Mouse (Mus musculus) embryonic fibroblast, embryonic 13.5 days (primary cell): Measurements from ENCODE around the gene Prr12. TPM values are rescaled to one million over a fixed set of nuclear protein-coding genes. Genes with fewer than 3 reads are reported as not detected.

Experiments used
- H3K27ac ChIP-seq: 2 replicates; pipeline ENCODE4 v1.5.1; 2012; ENCODE audit warnings: low read length, control low read depth, inconsistent platforms; ENCODE audit not compliant: insufficient read depth
- H3K4me1 ChIP-seq: 2 replicates; pipeline ENCODE4 v1.6.1; 2011; ENCODE audit warnings: low read length; ENCODE audit not compliant: control insufficient read depth, insufficient read depth
- H3K4me3 ChIP-seq: 2 replicates; pipeline ENCODE4 v1.5.1; 2011; ENCODE audit warnings: mild to moderate bottlenecking, control low read depth, low read length; ENCODE audit not compliant: insufficient read depth
- CTCF ChIP-seq: IDR thresholded peaks from 2 replicates; pipeline ENCODE4 v1.5.1; 2011; ENCODE audit warnings: mild to moderate bottlenecking, control low read depth, low read length, moderate library complexity, borderline replicate concordance; ENCODE audit not compliant: insufficient read depth
- POLR2A ChIP-seq: IDR thresholded peaks from 2 replicates; pipeline ENCODE4 v1.6.1; 2011; ENCODE audit warnings: low read depth, mild to moderate bottlenecking, control low read depth, low read length, moderate library complexity
- polyA plus RNA-seq: library from polyadenylated mRNA; stranded (reverse); fragments of >200 nt; gene quantifications from 2 replicates; pipeline ENCODE4 v1.2.4, GENCODE M21; 2011; ENCODE audit warnings: low read depth; ENCODE audit not compliant: missing spikeins, insufficient read length

Gene Prr12
- polyA plus RNA-seq, 1 experiment = 15.4 TPM

DNA sequence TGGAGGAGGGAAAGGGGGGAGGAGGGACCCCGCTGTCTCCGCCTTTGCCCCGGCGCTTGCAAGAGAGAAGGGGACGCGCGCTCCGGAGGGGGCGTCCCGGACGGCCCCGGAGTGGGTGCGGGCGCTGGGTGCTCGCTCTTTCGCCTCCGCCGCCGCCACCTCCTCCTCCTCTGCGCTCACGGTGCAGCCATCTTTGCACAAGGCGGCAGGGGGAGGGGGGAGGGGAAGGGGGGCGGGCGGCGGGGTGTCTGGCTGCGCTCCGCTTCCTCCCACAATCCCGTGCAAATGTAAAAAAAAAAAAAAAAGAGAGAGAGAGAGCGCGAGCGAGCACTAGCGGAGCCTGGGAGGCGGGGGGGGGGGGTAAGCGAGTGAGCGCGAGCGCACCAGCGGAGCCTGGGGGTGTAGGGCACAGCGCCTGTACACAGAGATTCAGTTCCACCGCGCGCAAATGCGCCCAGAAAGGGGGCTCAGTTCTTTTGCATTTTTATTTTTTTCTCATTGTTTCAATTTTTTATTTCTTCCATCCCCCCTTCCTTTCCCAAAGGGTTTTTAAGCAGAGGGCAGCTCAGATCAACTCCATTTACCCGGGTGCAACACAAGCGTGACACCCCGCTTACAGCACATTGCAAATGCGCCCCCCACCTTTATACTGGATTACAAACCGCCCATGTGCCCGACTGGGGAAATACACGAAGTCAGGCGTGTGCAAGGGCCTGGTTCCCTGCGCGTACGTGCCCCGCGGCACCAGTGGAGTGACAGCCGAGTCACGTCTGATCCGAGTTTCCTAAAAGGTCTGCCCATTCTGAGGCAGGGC is 643 bp upstream of the Prr12 start:
- Histone ChIP-seq H3K4me1 (no peaks in the 10 kb centered on the region), H3K4me3 (peak overlapping the region; percentile 77), H3K27ac (peak overlapping the region; percentile 97)
- TF ChIP-seq POLR2A (peak; percentile 42), CTCF (no peak)

DNA sequence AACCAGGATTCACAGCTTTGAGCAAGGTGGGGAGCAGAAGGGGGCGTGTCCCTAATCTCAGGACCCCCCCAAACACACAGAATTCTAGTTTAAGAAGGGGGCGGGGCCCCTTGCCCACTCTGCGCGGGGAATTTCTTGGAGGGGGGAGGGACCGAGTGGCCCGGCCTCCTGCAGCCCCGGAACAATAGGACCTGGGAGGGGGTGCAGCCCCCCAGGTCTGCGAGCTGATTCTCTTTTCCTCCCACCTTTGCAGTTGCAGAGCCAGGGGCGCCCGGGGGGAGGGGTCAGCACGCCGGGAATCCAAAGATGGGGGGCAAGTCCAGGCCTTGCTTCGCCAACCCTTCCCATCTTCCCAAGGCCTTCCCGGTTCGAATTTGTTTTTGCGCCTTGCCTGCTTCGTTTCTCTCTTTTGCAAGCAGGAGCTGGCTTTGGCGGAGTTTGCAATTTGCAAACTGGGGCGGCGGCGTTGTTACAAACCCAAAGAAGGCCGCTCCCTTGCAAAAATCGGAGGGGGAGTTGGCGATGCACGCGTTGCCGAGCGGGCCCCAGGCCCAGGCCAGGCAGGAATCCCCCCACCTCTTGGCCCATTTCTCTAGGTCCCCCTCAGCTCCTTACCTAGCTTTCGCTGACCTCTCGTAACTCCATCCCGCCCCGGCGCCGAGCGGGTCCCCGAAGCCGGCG is 360 bp downstream of the Prr12 start:
- Histone ChIP-seq H3K4me1 (no peaks in the 10 kb centered on the region), H3K27ac (peak overlapping the region; percentile 94), H3K4me3 (peak overlapping the region; percentile 77)
- TF ChIP-seq POLR2A = 0 out of 2 replicates have a peak, but pooled peaks have one; percentile 9
- TF ChIP-seq CTCF = no peak

DNA sequence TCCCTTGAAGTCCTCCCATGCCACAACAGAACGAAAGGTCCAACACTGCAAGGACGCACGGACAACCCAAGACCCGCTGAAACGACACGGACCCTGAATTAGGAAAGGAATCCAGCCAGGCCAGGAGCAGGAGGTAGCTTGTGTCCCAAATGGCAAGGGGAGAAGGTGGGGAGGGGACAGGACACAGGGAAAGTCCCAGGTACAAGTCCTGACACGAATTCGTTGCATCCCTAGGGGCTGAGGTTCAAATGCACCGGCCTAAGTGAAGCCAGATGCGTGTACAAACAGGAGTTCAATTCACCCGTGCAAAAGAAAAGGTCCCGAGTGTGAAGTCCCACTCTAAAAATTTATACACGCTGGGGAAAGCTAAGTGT is 1.1 kb downstream of the Prr12 start:
- Histone ChIP-seq H3K27ac (peak overlapping the region; percentile 94; the same call in 1 of the 2 replicates), H3K4me3 (peak overlapping the region; percentile 77), H3K4me1 (no peaks in the 10 kb centered on the region)
- no peak for TF ChIP-seq POLR2A
- TF ChIP-seq CTCF = no peak

DNA sequence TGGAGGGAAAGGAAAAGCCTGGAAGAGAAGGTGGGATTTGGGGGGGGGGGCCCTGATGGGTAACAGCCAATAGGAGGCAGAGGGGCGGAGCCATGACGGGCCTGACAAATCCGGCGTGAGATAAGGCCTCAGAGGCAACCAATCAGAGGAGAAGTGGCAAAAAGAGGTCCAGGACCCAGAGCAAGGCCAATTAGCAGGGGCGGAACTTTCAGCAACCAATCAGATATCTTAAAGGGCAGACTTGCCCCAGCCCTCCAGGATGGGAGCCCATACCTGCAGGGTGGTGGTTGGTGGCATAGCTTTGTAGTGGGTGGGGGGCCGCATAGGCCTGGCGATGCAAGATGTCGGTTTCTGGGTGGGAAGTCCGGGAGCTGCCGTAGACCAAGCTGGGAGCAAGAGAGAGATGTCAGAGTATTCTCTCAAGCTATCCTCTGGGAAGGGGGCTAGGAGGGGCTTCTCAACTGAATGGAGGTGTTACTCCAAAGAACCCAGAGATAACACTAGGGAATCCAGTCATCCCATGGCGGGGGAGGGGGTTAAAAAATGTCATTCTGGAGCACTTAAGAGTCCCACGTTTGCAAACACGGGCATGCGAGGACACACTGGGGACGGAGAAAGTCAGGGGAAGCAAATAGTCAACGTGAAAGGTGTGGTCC is 1.6 kb downstream of the Prr12 start:
- Histone ChIP-seq H3K4me3 (peak overlapping the region; percentile 77), H3K4me1 (no peaks in the 10 kb centered on the region), H3K27ac (peak overlapping the region; percentile 94; the same call in 1 of the 2 replicates)
- TF ChIP-seq CTCF = no peak

DNA sequence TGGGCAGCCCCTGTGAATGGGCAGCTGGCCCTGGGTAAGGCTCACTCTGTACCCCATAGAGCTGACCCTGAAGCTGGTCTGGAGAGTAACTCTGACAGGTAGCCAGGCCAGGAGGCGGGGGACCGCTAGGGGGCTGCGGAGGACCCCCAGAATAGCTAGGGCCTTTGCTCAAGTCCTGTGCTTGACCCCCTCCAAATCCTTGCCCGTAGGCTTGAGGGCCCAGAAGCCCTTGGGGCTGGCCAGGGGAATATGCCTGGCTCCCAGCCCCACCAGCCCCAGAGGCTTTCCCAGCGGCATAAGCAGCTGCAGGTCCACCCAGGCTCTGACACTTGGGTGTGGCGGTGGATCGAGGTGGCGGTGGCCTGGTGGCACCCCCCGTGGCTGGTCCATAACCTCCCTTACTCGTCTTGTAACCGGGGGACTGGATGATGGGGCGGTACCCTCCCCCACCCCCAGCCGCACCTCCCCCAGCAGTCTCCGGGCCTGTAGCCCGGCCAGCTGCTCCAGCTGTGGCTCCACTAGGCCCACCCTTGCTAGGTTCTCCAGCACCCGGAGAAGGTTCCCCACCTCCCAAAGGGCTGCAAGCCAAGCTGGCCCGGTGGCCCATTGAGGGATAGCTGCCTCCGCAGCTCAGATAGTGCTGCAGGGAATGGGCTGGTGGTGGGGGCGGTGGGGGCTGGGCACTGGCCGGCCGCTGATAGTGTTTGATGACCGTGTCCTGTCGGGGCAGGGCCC is 3.6 kb downstream of the Prr12 start:
- Histone ChIP-seq H3K4me1 (no peaks in the 10 kb centered on the region), H3K4me3 (no peak overlapping the region), H3K27ac (no peak overlapping the region)
- TF ChIP-seq POLR2A (no peak), CTCF (no peak)

DNA sequence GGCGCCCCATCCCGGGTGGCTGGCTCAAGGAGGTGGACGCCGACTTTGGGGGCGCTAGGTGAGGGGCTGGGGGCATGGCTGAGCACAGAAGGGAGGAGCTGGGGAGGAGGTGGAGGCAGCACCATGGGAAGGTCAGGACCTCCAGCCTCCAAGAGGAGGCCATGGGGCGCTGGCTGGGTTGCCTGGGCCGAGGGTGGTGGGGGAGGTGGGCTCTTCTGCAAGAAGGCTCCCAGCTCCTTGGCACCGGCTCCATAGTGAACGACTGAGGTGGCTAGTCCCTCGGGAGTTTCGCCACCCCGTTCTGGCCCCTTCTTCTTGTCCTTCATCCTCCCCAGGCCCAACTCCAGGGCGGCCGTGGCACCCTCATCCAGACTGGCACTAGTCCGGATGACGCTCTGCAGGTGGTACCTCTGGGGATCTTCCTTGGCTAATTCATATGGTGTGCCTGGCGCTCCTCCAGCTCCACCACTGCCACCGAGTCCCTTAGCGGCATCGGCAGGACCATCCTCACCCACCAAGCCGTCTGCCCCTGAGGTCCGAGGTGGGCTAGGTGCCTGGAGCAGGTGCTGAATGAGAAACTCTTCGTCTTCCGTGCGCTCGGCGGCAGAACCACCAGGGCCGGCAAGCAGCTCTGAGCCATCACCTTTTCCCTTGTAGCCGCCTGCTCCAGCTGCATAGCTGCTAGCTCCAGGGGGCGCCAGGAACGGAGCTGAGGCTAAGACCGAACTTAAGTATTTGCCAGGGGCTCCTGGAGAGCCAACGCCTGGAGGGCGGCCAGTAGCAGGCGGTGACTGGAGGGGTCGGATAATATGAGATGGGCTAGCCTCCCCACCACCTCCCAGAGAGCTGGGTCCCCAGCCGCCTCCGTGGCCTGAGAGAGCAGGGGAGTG is 4.4 kb downstream of the Prr12 start:
- Histone ChIP-seq H3K27ac (no peak overlapping the region), H3K4me3 (no peak overlapping the region), H3K4me1 (no peaks in the 10 kb centered on the region)
- TF ChIP-seq POLR2A (no peak), CTCF (no peak)

DNA sequence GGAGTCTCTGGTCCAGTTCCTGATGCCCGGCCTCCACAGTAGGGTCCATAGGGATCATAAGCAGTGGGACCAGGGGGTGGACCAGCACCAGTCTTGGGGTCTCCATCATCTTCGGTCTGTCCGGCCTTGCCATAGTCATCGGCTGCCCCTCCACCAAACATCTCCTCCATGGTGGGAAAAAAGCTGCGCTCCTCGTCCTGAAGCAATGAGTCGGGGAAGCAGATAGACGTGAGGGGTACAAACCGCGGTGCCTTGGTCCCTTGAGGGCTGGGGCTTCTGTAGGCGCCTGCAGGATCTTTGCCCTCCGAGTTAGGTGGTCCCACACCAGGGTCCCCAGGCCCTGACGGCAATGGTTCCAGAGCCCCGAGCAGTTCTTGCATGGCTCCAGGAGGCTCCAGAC is 5.2 kb downstream of the Prr12 start:
- TF ChIP-seq CTCF = no peak
- no peak for TF ChIP-seq POLR2A
- Histone ChIP-seq H3K4me3 (no peak overlapping the region), H3K27ac (no peak overlapping the region), H3K4me1 (no peaks in the 10 kb centered on the region)

DNA sequence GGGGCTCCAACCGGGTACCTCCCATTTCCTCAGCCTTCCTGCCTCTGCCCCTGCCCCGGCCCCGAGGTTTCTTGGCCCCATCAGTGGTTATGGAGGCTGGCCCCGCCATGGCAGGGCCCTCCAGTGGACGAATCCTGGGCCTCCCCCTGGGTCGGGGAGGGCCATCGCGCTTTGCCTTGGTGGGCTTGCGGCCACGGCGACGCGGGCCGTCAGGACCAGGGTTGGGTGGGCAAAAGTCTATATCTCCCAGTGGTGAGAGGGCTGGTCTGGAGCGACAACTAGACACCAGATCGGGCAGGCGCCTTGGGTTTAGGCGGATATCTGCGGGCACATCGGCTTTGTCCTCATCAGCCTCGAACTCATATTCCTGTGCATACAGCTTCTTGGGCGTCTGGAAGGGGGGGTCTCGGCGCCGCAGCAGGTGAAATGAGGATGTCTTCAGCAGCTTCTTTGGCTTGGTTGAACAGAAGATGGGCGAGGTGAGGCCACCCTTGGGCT is 5.8 kb downstream of the Prr12 start:
- TF ChIP-seq POLR2A = no peak
- no peak for TF ChIP-seq CTCF

DNA sequence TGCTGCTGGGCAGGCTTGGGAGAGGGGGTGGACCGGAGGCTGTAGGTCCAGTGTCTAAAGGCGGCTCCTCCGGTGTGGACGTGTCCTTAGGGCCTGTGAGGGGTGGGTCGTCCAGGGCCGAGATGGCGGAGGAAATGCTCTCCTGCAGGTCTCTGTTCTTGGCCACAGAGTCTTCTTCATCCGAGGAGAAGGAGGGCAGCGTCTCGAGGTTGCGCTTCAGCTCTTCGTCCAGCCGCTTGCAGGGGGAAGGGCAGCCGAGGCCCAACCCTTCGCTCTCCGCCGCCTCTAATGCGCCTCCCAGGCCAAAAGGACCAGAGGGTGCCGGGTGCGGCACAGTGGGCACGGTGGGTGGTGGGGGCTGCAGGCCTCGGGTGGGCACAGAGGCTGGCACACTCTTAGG is 6.9 kb downstream of the Prr12 start:
- no peaks in the 10 kb centered on the region for H3K4me1 ChIP-seq
- H3K27ac ChIP-seq = no peak overlapping the region
- H3K4me3 ChIP-seq = no peak overlapping the region
- no peak for TF ChIP-seq POLR2A

More for the DNA sequence above, 5.8 kb downstream of the Prr12 start:
- Histone ChIP-seq H3K4me1 (no peaks in the 10 kb centered on the region), H3K4me3 (no peak overlapping the region), H3K27ac (no peak overlapping the region)
